Mouse (Mus musculus): ENCODE results near the gene Ttll8. TPM values are rescaled to one million over a fixed set of nuclear protein-coding genes. Genes with fewer than 3 reads are reported as not detected.

Gene Ttll8
- total RNA-seq, 2 experiments from 2014 or later: not detected

DNA sequence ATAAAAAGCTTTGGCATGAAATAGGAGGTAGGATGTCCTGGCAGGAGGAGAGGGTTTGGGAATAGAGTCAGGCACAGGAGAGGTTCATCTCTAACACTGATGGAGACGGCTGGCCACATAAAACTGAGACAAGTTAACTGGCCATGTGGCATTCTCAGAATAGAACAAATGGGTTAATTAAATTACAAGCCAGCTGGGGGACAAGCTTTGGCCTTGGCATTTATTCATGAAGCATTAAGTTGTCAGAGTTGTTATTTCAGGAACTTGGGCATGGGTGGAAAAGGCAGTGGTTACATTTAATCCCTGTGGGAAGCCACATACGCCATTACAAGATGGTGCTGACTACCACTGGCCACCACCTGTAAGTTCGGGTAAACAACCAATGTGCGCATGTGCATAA, 3.0 kb downstream of the Ttll8 start:
- intact Hi-C loops (cut with DNase I): no loop called here

DNA sequence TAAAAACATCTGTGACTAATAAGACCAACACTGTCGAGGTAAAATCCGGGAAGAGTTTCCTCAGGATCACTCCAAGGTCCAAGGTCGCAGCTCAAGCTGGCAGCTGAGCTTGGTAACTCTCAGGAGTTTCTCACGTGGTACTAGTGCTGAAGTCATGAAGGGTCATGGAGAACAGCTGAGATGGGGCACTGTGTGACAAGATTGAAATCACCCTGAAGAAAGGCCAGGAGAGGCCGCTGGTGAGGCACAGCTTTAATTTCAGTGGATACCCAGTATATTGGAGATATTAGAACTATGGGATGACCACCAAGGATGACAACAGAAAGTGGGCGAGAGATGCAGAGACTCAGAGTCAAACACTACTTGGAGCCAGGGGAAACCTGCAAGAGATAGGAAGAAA, 7.4 kb downstream of the Ttll8 start:
- peak; percentile 15; the same call in 1 of the 2 replicates for TF ChIP-seq CTCF (IDR thresholded peaks at IDR 0.05)
- Histone ChIP-seq H3K27ac (no peak overlapping the region), H3K4me3 (no peak overlapping the region)
- DNase-seq: no peak
- intact Hi-C loops (cut with DNase I): no loop called here

More for the DNA sequence above, 3.0 kb downstream of the Ttll8 start:
- no peak for TF ChIP-seq CTCF (IDR thresholded peaks at IDR 0.05)
- no peak overlapping the region for H3K27ac ChIP-seq
- H3K4me3 ChIP-seq: no peak overlapping the region
- no peak for DNase-seq

DNA sequence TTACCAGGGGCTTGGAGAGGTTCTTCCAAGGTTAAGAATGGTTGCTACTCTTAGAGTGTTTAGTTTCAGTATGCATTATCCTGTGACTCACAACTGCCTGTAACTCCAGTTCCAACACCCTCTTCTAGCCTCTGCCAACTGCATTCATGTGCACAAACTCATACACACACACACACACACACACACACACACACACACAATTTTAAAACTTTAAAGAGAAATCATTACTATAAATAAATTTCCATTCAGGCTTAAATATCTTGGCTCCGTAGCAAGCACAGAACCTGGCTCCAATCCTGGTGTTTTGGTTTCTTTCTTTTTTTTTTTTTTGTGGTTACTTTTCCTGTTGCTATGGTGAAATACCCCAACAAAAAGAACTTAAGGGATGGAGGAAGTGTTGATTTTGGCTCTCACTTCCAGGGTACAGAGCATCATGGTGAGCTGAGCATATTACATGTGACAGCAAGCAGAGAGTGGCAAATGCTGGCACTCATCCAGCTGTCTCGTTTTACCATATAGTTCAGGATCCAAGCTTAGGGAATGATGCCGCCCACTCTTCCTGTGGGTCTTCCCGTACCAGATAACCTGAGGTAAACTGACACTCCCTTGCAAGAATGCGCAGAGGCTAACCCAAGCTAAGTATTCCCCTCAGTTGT, 10.2 kb downstream of the Ttll8 start:
- no peak for TF ChIP-seq CTCF (IDR thresholded peaks at IDR 0.05)
- DNase-seq: no peak
- no peak overlapping the region for H3K4me3 ChIP-seq
- H3K27ac ChIP-seq: no peak overlapping the region
- intact Hi-C loops (cut with DNase I): no loop called here

DNA sequence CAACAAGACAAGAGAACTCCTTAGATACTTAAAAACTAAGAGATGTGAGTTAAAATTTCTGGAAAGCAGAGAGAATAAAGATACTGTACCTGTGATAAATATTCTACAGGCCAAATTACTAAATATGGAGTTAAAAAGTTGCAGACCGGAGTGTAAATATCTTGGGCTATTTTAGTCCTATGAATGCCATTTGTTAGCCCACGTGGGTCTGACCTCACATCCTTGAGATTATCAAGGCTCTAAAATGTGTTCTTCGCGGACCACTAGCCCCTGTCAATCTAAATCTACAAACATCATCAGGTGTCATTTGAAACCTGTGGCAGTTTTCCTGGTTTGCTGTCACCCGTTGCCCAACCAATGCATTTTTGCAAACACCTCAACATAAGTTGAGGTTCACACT, 11.4 kb downstream of the Ttll8 start:
- intact Hi-C loops (cut with DNase I): no loop called here
- no peak for TF ChIP-seq CTCF (IDR thresholded peaks at IDR 0.05)
- DNase-seq: no peak
- Histone ChIP-seq H3K27ac (no peak overlapping the region), H3K4me3 (no peak overlapping the region)

DNA sequence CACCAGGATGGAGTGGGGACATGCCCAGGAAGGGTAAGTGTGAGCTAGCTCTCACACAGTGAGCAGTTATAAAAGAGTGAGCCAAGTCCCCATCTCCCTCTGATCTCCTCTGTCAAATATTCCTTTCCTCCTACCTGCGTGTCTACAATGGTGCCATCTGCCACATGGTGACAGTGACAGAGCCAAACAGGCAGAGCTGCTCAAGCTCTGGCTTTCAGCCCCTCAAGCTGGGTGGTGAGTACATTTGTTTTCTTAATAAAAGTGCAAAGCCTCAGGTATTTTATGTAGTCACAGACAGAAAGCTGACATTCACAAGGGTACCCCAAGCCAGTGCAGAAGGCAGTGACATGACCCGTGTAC, 16.9 kb downstream of the Ttll8 start:
- Histone ChIP-seq H3K4me3 (no peak overlapping the region), H3K27ac (no peak overlapping the region)
- TF ChIP-seq CTCF (IDR thresholded peaks at IDR 0.05): no peak
- no peak for DNase-seq
- intact Hi-C loops (cut with DNase I): no loop called here

DNA sequence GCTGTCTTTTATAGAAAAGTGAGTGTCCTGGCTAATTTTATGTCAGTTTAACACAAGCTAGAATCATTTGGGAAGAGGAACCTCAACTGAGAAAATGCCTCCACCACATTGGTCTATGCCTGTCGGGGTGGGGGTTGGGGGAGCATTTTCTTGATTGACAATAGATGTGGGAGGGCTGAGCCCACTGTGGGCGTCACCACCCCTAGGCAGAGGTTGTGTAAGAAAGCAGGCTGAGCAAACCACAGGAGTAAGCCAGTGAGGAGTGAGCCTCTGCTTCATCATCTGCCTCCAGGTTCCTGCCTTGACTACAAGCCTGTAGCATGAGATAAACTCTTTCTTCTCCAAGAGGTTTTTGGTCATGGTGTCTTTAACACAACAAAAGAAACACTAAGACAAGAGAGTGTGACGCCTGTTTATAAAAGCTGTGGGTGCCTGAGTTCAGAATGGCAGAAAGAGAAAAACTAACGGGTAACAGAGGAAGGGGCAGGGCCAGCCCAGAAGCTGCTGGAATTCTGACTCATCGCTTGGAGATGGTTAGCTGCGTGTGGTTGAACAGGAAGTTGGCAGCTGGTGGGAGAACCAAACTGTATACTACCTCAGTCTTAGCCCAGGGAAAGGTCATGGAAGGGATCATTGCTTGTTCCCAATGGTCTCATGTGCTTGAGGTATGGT, 17.5 kb downstream of the Ttll8 start:
- no peak for DNase-seq
- Histone ChIP-seq H3K4me3 (no peak overlapping the region), H3K27ac (no peak overlapping the region)
- intact Hi-C loops (cut with DNase I): no loop called here
- no peak for TF ChIP-seq CTCF (IDR thresholded peaks at IDR 0.05)

DNA sequence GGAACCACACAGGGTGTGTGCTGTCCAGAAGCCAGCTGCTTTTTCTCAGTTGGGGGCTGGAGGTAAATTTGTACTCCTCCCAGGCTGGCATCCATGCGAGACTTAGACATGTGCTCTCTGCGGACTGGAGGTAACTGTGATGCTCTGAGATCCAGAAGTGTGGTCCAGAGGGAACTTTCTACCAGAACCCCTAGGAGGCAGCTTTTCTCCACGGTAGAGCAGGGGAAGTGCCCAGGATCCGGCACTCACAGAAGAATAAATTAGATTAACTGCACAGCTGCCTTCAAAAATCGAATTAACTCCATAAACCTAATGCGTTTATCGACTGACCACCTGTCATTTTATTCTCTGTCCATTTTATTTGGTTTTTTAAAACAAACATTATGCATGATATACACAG, 20.1 kb downstream of the Ttll8 start:
- no peak for DNase-seq
- peak; percentile 47 for TF ChIP-seq CTCF (IDR thresholded peaks at IDR 0.05)
- Histone ChIP-seq H3K4me3 (no peak overlapping the region), H3K27ac (no peak overlapping the region)
- intact Hi-C loops (cut with DNase I): no loop called here

DNA sequence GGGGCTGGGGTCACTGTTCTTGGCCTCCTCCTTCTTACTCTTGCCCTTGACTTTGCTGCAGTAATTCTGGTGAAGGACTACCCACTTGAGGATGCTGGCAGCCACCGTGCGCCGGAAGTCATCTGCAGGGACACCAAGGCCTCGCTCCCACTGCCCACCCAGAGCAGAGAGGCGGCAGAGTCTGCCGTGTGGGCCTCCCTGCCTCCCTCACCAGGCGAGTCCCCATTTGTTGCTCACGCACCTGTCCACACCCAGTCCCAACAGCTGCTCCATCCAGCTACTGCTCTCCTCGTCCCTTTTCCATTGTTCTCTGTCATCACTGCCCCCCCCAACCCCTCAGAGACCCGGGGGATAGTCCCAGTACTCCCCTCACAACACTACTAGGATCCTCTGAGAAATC, 21.6 kb downstream of the Ttll8 start:
- H3K27ac ChIP-seq: no peak overlapping the region
- intact Hi-C loops (cut with DNase I): no loop called here
- DNase-seq: no peak
- TF ChIP-seq CTCF (IDR thresholded peaks at IDR 0.05): no peak
- no peak overlapping the region for H3K4me3 ChIP-seq

DNA sequence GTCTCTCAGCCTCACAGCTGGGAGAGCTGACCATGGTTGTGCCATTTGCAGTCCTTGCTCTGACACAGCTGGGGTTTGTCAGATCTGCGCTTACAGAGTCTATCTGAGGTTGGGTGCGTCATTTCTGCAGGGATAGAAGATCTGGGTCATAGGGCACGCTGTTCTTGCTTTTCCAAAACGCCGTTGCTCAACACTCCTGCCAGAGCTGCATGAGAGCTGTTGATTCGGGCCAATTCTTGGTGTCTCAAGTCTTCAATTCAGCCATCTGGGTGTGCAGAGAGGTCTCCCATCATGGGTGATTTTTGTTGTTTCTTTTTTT, 32.3 kb downstream of the Ttll8 start:
- no peak overlapping the region for H3K27ac ChIP-seq
- no peak for DNase-seq
- no peak overlapping the region for H3K4me3 ChIP-seq
- no peak for TF ChIP-seq CTCF (IDR thresholded peaks at IDR 0.05)
- intact Hi-C loops (cut with DNase I): loop anchor here (1.0 kb wide), 2 partner anchors 45 to 94 kb away; no protein-coding TSS in a partner anchor

DNA sequence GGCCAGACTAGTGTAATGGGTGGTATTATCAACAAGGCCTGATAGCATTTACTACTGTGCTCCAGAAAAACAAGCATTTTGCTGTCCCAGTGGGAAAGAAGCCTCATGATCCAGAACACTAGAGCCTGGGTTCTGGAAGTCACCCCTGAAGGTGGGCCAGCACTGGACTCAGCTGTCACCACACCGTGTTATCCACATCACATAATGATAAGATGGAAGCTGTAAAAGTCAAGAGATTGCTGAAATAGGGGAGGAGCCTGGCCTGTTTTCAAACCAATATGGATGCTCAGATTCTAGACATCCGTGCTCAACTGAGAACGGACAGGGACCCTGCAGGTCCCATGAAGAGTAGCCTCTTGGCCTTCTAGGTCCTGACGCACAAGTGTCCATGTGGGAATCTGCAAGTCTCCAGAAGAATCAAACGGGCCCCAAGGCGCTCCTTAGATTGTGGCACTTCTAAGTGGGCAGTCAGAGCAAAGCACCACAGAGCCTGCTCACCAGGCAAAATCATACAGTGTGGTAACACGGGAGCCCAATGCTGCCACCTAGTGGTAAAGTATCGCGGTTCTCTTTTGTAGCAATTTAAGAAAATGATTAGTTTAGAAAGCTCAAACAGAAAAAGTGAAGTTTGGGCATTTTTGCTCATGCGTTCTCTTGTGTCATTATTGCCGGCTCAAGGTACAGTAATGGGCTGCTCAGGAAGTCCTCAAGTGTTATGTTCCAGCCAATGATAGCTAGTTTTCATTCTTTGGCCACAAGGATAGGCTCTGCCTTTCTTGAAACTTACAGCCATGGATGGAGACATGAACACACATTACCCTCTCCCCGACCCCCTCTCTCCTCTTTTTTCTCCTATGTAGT, 32.9 kb downstream of the Ttll8 start:
- H3K4me3 ChIP-seq: no peak overlapping the region
- intact Hi-C loops (cut with DNase I): loop anchor here (1.0 kb wide), 2 partner anchors 44 to 93 kb away; no protein-coding TSS in a partner anchor
- no peak overlapping the region for H3K27ac ChIP-seq
- peak; percentile 72 for DNase-seq
- TF ChIP-seq CTCF (IDR thresholded peaks at IDR 0.05): peak; percentile 89

DNA sequence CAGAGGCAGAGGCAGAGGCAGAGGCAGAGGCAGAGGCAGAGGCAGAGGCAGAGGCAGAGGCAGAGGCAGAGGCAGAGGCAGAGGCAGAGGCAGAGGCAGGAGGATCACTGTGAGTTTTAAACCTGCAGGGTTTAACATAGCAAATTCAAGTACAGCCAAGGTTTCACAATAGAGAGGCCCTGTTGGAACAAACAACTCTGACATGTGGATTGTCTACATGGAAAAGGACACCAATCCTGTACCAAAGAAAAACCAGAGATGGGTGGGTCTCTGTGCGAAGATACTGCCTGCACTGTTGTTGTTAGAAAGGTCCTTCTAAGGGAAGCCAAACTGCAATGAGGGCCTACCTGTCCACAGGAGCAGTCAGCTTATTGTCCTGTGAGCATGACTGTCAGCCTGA, 34.2 kb downstream of the Ttll8 start:
- Histone ChIP-seq H3K27ac (no peak overlapping the region), H3K4me3 (no peak overlapping the region)
- intact Hi-C loops (cut with DNase I): no loop called here
- no peak for TF ChIP-seq CTCF (IDR thresholded peaks at IDR 0.05)
- DNase-seq: no peak

DNA sequence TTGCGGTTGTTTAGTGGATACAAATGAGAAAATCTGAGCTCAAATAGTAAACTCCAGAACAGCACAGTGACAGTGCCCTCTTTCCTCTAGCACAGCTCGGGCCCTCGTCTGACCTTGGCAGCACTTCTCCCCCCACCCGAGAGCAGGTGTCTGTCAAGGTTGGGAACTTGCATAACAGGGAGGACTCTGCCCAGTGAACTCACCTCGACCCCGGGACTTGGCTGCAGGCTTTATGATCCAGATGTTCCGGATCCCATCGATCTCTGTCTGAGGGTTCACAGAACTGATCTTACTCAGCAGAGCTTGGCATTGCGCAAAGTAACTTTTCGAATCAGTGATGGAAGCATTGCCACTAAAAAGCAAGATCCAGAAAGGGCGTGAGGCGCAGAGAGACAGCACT, 34.9 kb downstream of the Ttll8 start:
- Histone ChIP-seq H3K4me3 (no peak overlapping the region), H3K27ac (no peak overlapping the region)
- intact Hi-C loops (cut with DNase I): no loop called here
- no peak for TF ChIP-seq CTCF (IDR thresholded peaks at IDR 0.05)
- DNase-seq: no peak

DNA sequence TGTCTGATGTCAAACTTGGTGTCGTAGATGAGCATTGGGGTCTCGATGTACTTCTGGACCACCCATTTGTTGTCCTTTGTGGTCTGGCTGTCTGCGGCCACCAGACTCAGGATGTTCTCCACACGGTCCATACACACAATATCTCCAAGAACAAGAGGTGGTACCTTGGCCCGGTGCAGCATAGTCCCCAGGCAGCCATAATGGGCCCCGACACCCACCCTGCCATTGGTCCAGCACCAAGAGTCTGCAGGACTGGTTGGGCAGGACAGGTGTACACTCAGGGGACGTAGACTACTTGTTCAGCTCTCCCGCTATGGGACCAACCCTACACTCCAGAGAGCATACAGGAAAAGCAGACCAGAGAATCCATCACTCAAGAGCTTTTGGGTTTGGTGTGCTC, 37.1 kb downstream of the Ttll8 start:
- intact Hi-C loops (cut with DNase I): no loop called here
- no peak overlapping the region for H3K4me3 ChIP-seq
- no peak for DNase-seq
- TF ChIP-seq CTCF (IDR thresholded peaks at IDR 0.05): no peak
- H3K27ac ChIP-seq: no peak overlapping the region
